Comparison of ENCODE assay signal across 14 mouse cellular contexts in the genomic region with DNA sequence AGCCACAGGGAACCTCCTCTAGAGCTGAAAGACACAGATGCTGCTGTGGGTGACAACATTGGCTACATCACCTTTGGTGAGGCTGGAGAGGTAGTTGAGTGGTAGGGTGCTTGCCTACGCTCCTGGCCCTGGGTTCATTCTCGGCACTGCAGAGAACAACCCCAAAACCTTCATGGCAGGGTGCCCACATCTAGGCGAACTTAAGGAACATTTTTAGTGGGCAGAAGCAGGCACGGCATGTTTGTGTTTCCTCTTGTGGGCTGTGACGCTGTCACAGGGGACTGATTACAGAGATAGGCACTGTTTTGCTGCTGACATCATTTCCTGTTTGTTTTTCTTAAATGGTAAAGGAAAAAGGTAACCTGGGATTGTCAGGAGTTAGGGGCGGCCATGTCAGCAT. TPM values are rescaled to one million over a fixed set of nuclear protein-coding genes. Genes with fewer than 3 reads are reported as not detected.
"Had no signal": no experiment of that assay in that cellular context is flagged by ENCODE, and none has a peak within 500 bp of the region (broad histone marks: within the 10 kb centered on the region; RNA-seq: fewer than 3 reads in every experiment).

No protein-coding gene starts in this region.

- H3K4me2 ChIP-seq: limb, embryonic 12.5 days; liver, embryonic 13.5 days; midbrain, embryonic 13.5 days had no signal

- H3K4me3 ChIP-seq: limb, embryonic 12.5 days; liver, embryonic 13.5 days; midbrain, embryonic 13.5 days had no signal

- H3K9ac ChIP-seq: limb, embryonic 12.5 days; liver, embryonic 13.5 days; midbrain, embryonic 13.5 days had no signal

- H3K4me1 ChIP-seq: limb, embryonic 12.5 days; liver, embryonic 13.5 days; midbrain, embryonic 13.5 days had no signal

- H3K27me3 ChIP-seq: limb, embryonic 12.5 days; liver, embryonic 13.5 days; midbrain, embryonic 13.5 days had no signal

- ATAC-seq: midbrain, embryonic 13.5 days had no signal

- H3K27ac ChIP-seq: kidney, postnatal 0 days; limb, embryonic 12.5 days; liver, embryonic 13.5 days; midbrain, embryonic 13.5 days; stomach, postnatal 0 days had no signal

- H3K9me3 ChIP-seq: limb, embryonic 12.5 days; liver, embryonic 13.5 days; midbrain, embryonic 13.5 days had no signal

- DNase-seq: kidney, adult 9 months; kidney, postnatal 36 days; liver; liver, embryonic 13.5 days; lung, adult 18-20 months; thymus, postnatal 4 days had no signal

RNA-seq across cellular contexts. Expression of a gene that starts 15.8 kb away (rescaled TPM):
- total RNA-seq: layer of hippocampus, adult 18-20 months; layer of hippocampus, postnatal 10 days; left cerebral cortex, postnatal 36 days; midbrain, postnatal 0 days had no signal
- polyA plus RNA-seq: midbrain, postnatal 0 days had no signal
